Mouse (Mus musculus) olfactory bulb, adult 2 months (tissue): ENCODE results near the gene Mrpl47.

ENCODE experiments used
- CTCF ChIP-seq: fragments of 200-500 bp; IDR thresholded peaks from 2 replicates; pipeline ENCODE4 v1.5.1; 2012; ENCODE audit warnings: low read depth, mild to moderate bottlenecking, low read length, moderate library complexity; ENCODE audit not compliant: insufficient read depth
- POLR2A ChIP-seq: fragments of 200-500 bp; IDR thresholded peaks from 2 replicates; pipeline ENCODE4 v1.6.1; 2012; ENCODE audit warnings: mild to moderate bottlenecking, low read depth, low read length, moderate library complexity; ENCODE audit not compliant: insufficient read depth

DNA sequence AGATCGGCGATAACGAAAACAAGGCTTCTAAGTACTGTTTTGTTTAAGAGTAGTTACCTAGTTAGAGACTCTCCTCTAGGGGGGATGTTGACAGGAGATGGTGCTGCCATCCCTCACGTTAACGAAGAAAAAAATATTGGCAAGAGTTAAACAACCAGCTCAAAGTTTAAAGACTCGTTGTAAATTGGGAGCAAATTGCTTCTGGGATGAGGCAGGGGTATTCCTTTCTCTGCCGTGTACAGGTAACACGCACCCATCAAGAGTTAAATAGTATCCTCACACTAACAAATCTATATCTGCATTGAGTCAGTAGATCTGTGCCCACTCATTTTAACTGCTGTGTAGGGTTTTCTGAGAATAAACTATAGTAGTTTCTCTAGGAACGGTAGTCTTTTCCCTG is 28.0 kb downstream of the Mrpl47 start:
- TF ChIP-seq CTCF: no peak
- no peak for TF ChIP-seq POLR2A
